Mouse (Mus musculus): ENCODE measurements around the gene Rab3il1.

DNA sequence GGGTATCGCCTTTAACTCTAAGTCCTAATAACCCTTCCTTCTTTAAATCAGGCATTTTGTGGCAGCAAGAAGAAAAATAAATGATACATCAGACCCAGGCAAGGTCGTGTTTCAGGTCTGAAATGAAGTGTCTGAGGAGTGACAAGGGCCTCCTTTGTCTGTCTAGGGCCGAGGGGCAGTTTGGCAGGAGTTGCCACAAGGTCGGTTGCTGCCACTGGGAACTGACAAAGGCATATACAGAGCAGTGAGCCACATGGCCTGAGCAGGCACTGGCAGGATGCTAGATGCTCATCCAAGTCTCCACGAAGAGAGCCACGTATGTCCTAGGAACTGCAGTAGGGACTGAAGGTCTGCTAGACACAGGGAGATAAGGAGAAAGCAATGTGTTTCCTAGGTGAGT lies 76.9 kb downstream of the Rab3il1 start:
- TF ChIP-seq EP300 (IDR thresholded peaks at IDR 0.05; ENCODE audit: low read depth): no peak
- TF ChIP-seq CTCF (IDR thresholded peaks at IDR 0.05; ENCODE audit: low read depth): no peak

Measured in heart, postnatal 0 days (tissue).